Mouse (Mus musculus) heart, embryonic 10.5 days (tissue): ENCODE results near the gene Ank3. TPM values are rescaled to one million over a fixed set of nuclear protein-coding genes. Genes with fewer than 3 reads are reported as not detected.

Source experiments
- DNase-seq: peaks from one replicate; pipeline ENCODE4 v3.0.0-alpha.2; 2017; ENCODE audit warnings: low spot score
- H3K27ac ChIP-seq: fragments of 300-500 bp; sonication (generic); 2 replicates; pipeline ENCODE4 v1.5.1; 2016; ENCODE audit warnings: mild to moderate bottlenecking
- H3K27me3 ChIP-seq: fragments of 300-500 bp; sonication (generic); 2 replicates; pipeline ENCODE4 v1.6.1; 2016; ENCODE audit warnings: mild to moderate bottlenecking; ENCODE audit not compliant: poor library complexity, insufficient read depth, severe bottlenecking
- H3K36me3 ChIP-seq: fragments of 300-500 bp; sonication (generic); 2 replicates; pipeline ENCODE4 v1.6.1; 2016; ENCODE audit warnings: mild to moderate bottlenecking, moderate library complexity
- H3K4me1 ChIP-seq: fragments of 300-500 bp; sonication (generic); 2 replicates; pipeline ENCODE4 v1.6.1; 2016; ENCODE audit warnings: mild to moderate bottlenecking
- H3K4me3 ChIP-seq: fragments of 300-500 bp; sonication (generic); 2 replicates; pipeline ENCODE4 v1.5.1; 2016; ENCODE audit warnings: mild to moderate bottlenecking, moderate library complexity
- H3K9me3 ChIP-seq: fragments of 300-500 bp; sonication (generic); 2 replicates; pipeline ENCODE4 v1.6.1; 2016; ENCODE audit warnings: mild to moderate bottlenecking, moderate library complexity
- WGBS: fragments of 180-500 bp; shearing (Covaris S2); methylation state at CpG from one replicate; pipeline ENCODE4 v1.1.7; 2016; 5-methylcytosine and 5-hydroxymethylcytosine counted together
- polyA plus RNA-seq: library from polyadenylated mRNA; unstranded; fragments of >200 nt; fragmentation: Nextera tagmentation; extraction: Ambion mirVana; gene quantifications from 2 replicates; pipeline ENCODE4 v1.2.1, GENCODE M21; 2016

Gene Ank3
- polyA plus RNA-seq, 1 experiment from 2014 or later, result 54.8 TPM

- WGBS, result 68% methylated on average over 7 of the region's 7 CpGs
- no peak overlapping the region for H3K27ac ChIP-seq
- no peak overlapping the region for H3K4me3 ChIP-seq
- H3K4me1 ChIP-seq, result peaks cover 23% of the 10 kb centered on the region
- DNase-seq, result no peak
- H3K27me3 ChIP-seq, result no peaks in the 10 kb centered on the region
- no peaks in the 10 kb centered on the region for H3K36me3 ChIP-seq
- no peaks in the 10 kb centered on the region for H3K9me3 ChIP-seq
These were observed 232.3 kb downstream of the Ank3 start for GRCm38 (mm10) chr10:69630802-69631388.

- 86% methylated on average over 8 of the region's 8 CpGs for WGBS
- Histone ChIP-seq H3K27me3 (no peaks in the 10 kb centered on the region), H3K36me3 (no peaks in the 10 kb centered on the region), H3K4me1 (peaks cover 43% of the 10 kb centered on the region), H3K27ac (no peak overlapping the region), H3K4me3 (no peak overlapping the region), H3K9me3 (no peaks in the 10 kb centered on the region)
- DNase-seq, result no peak
These were observed 234.3 kb downstream of the Ank3 start for GRCm38 (mm10) chr10:69632885-69633284.

- DNase-seq, result no peak
- no peaks in the 10 kb centered on the region for H3K9me3 ChIP-seq
- no peak overlapping the region for H3K27ac ChIP-seq
- 85% methylated on average over 5 of the region's 5 CpGs for whole genome bisulfite sequencing
- H3K4me3 ChIP-seq, result no peak overlapping the region
- H3K27me3 ChIP-seq, result no peaks in the 10 kb centered on the region
- H3K4me1 ChIP-seq, result peaks cover 45% of the 10 kb centered on the region
- no peaks in the 10 kb centered on the region for H3K36me3 ChIP-seq
These were observed 236.3 kb downstream of the Ank3 start for GRCm38 (mm10) chr10:69634891-69635290.

GRCm38 (mm10) chr10:69635910-69636656 lies 237.5 kb downstream of the Ank3 start:
- Histone ChIP-seq H3K27me3 (no peaks in the 10 kb centered on the region), H3K9me3 (no peaks in the 10 kb centered on the region), H3K27ac (no peak overlapping the region), H3K4me3 (no peak overlapping the region), H3K4me1 (peaks cover 43% of the 10 kb centered on the region), H3K36me3 (no peaks in the 10 kb centered on the region)
- no peak for DNase-seq
- WGBS, result 50% methylated on average over 11 of the region's 11 CpGs

GRCm38 (mm10) chr10:69639138-69639537 lies 240.6 kb downstream of the Ank3 start:
- H3K4me3 ChIP-seq, result no peak overlapping the region
- no peak for DNase-seq
- WGBS, result 88% methylated on average over 6 of the region's 6 CpGs
- H3K4me1 ChIP-seq, result peaks cover 63% of the 10 kb centered on the region
- no peaks in the 10 kb centered on the region for H3K9me3 ChIP-seq
- H3K27ac ChIP-seq, result no peak overlapping the region
- no peaks in the 10 kb centered on the region for H3K36me3 ChIP-seq
- H3K27me3 ChIP-seq, result no peaks in the 10 kb centered on the region

GRCm38 (mm10) chr10:69640617-69641016 lies 242.0 kb downstream of the Ank3 start:
- Histone ChIP-seq H3K4me3 (no peak overlapping the region), H3K27ac (no peak overlapping the region), H3K27me3 (no peaks in the 10 kb centered on the region), H3K4me1 (peaks cover 68% of the 10 kb centered on the region), H3K9me3 (no peaks in the 10 kb centered on the region), H3K36me3 (no peaks in the 10 kb centered on the region)
- no peak for DNase-seq
- 75% methylated on average over 4 of the region's 4 CpGs for WGBS

- Histone ChIP-seq H3K9me3 (no peaks in the 10 kb centered on the region), H3K4me1 (peaks cover 49% of the 10 kb centered on the region), H3K36me3 (no peaks in the 10 kb centered on the region), H3K27me3 (no peaks in the 10 kb centered on the region), H3K27ac (peak overlapping the region; percentile 79), H3K4me3 (peak overlapping the region; percentile 12; the same call in 1 of the 2 replicates)
- no peak for DNase-seq
- WGBS, result 23% methylated on average over 3 of the region's 3 CpGs
These were observed 244.9 kb downstream of the Ank3 start for GRCm38 (mm10) chr10:69643481-69643880.

GRCm38 (mm10) chr10:69643986-69644385 lies 245.4 kb downstream of the Ank3 start:
- Histone ChIP-seq H3K4me3 (peak overlapping the region; percentile 12; the same call in 1 of the 2 replicates), H3K36me3 (no peaks in the 10 kb centered on the region), H3K27me3 (no peaks in the 10 kb centered on the region), H3K27ac (peak overlapping the region; percentile 79), H3K4me1 (peaks cover 46% of the 10 kb centered on the region), H3K9me3 (no peaks in the 10 kb centered on the region)
- no peak for DNase-seq
- WGBS, result 37% methylated on average over 6 of the region's 6 CpGs

- no peak overlapping the region for H3K4me3 ChIP-seq
- H3K36me3 ChIP-seq, result no peaks in the 10 kb centered on the region
- 71% methylated on average over 5 of the region's 5 CpGs for WGBS
- H3K27me3 ChIP-seq, result no peaks in the 10 kb centered on the region
- H3K27ac ChIP-seq, result peak overlapping the region; percentile 79
- no peaks in the 10 kb centered on the region for H3K9me3 ChIP-seq
- H3K4me1 ChIP-seq, result peaks cover 56% of the 10 kb centered on the region
- DNase-seq, result no peak
These were observed 246.8 kb downstream of the Ank3 start for GRCm38 (mm10) chr10:69645311-69645802.

- Histone ChIP-seq H3K36me3 (no peaks in the 10 kb centered on the region), H3K27me3 (no peaks in the 10 kb centered on the region), H3K4me3 (no peak overlapping the region), H3K27ac (peak overlapping the region; percentile 79), H3K4me1 (peaks cover 59% of the 10 kb centered on the region), H3K9me3 (no peaks in the 10 kb centered on the region)
- 82% methylated on average over 9 of the region's 9 CpGs for WGBS
- no peak for DNase-seq
These were observed 247.4 kb downstream of the Ank3 start for GRCm38 (mm10) chr10:69645929-69646328.

GRCm38 (mm10) chr10:69650074-69650473 lies 251.5 kb downstream of the Ank3 start:
- Histone ChIP-seq H3K4me3 (no peak overlapping the region), H3K27ac (no peak overlapping the region), H3K9me3 (no peaks in the 10 kb centered on the region), H3K36me3 (no peaks in the 10 kb centered on the region), H3K27me3 (no peaks in the 10 kb centered on the region), H3K4me1 (peaks cover 56% of the 10 kb centered on the region)
- WGBS, result 42% methylated on average over 4 of the region's 4 CpGs
- no peak for DNase-seq

GRCm38 (mm10) chr10:69652660-69653059 lies 254.1 kb downstream of the Ank3 start:
- Histone ChIP-seq H3K4me1 (peaks cover 50% of the 10 kb centered on the region), H3K9me3 (no peaks in the 10 kb centered on the region), H3K27ac (peak overlapping the region; percentile 43), H3K4me3 (0 out of 2 replicates have a peak overlapping the region, but pooled peaks have one; percentile 12), H3K27me3 (no peaks in the 10 kb centered on the region), H3K36me3 (no peaks in the 10 kb centered on the region)
- DNase-seq, result no peak
- 38% methylated on average over 5 of the region's 5 CpGs for WGBS

- no peaks in the 10 kb centered on the region for H3K27me3 ChIP-seq
- DNase-seq, result no peak
- peak overlapping the region; percentile 43 for H3K27ac ChIP-seq
- no peaks in the 10 kb centered on the region for H3K9me3 ChIP-seq
- 5% methylated on average over 5 of the region's 5 CpGs for WGBS
- H3K4me1 ChIP-seq, result peaks cover 53% of the 10 kb centered on the region
- H3K36me3 ChIP-seq, result no peaks in the 10 kb centered on the region
- no peak overlapping the region for H3K4me3 ChIP-seq
These were observed 254.6 kb downstream of the Ank3 start for GRCm38 (mm10) chr10:69653121-69653677.
